Mouse (Mus musculus): ENCODE results near the gene Mrpl45. TPM values are rescaled to one million over a fixed set of nuclear protein-coding genes. Genes with fewer than 3 reads are reported as not detected.

Gene Mrpl45
- polyA plus RNA-seq, 1 experiment from 2014 or later: 46.4 TPM

- no peak overlapping the region for H3K4me3 ChIP-seq (replicated peaks)
- H3K9ac ChIP-seq (replicated peaks): no peak overlapping the region
- H3K27me3 ChIP-seq: peaks cover 14% of the 10 kb centered on the region; the same call in 1 of the 2 replicates
- H3K36me3 ChIP-seq: no peaks in the 10 kb centered on the region
- ATAC-seq: no peak
- no peak overlapping the region for H3K27ac ChIP-seq
- H3K9me3 ChIP-seq: no peaks in the 10 kb centered on the region
- H3K4me1 ChIP-seq (replicated peaks): 0 out of 2 replicates have a peak, but pooled peaks cover 3% of the 10 kb centered on the region
- 53% methylated on average over 21 of the region's 21 CpGs for WGBS
- no peak overlapping the region for H3K4me2 ChIP-seq (replicated peaks)
Observed at GRCm38 (mm10) chr11:97338302-97338976, 22.9 kb downstream of the Mrpl45 start.

- Histone ChIP-seq H3K4me3 (replicated peaks) (no peak overlapping the region), H3K4me2 (replicated peaks) (no peak overlapping the region), H3K27ac (no peak overlapping the region), H3K9me3 (no peaks in the 10 kb centered on the region), H3K27me3 (peaks cover 16% of the 10 kb centered on the region; the same call in 1 of the 2 replicates), H3K36me3 (no peaks in the 10 kb centered on the region), H3K4me1 (replicated peaks) (0 out of 2 replicates have a peak, but pooled peaks cover 3% of the 10 kb centered on the region), H3K9ac (replicated peaks) (no peak overlapping the region)
- no peak for ATAC-seq
- 44% methylated on average over 17 of the region's 17 CpGs for WGBS
Observed at GRCm38 (mm10) chr11:97338977-97339315, 23.4 kb downstream of the Mrpl45 start.

GRCm38 (mm10) chr11:97343175-97343574, 27.7 kb downstream of the Mrpl45 start:
- H3K4me1 ChIP-seq (replicated peaks): 0 out of 2 replicates have a peak, but pooled peaks cover 3% of the 10 kb centered on the region
- ATAC-seq: no peak
- no peak overlapping the region for H3K4me3 ChIP-seq (replicated peaks)
- peaks cover 12% of the 10 kb centered on the region; the same call in 1 of the 2 replicates for H3K27me3 ChIP-seq
- H3K36me3 ChIP-seq: no peaks in the 10 kb centered on the region
- no peak overlapping the region for H3K27ac ChIP-seq
- no peaks in the 10 kb centered on the region for H3K9me3 ChIP-seq
- WGBS: 37% methylated on average over 7 of the region's 8 CpGs
- no peak overlapping the region for H3K4me2 ChIP-seq (replicated peaks)
- no peak overlapping the region for H3K9ac ChIP-seq (replicated peaks)

- Histone ChIP-seq H3K27me3 (peaks cover 8% of the 10 kb centered on the region; the same call in 1 of the 2 replicates), H3K27ac (no peak overlapping the region), H3K36me3 (no peaks in the 10 kb centered on the region), H3K4me2 (replicated peaks) (no peak overlapping the region), H3K9me3 (no peaks in the 10 kb centered on the region), H3K9ac (replicated peaks) (no peak overlapping the region), H3K4me1 (replicated peaks) (0 out of 2 replicates have a peak, but pooled peaks cover 2% of the 10 kb centered on the region), H3K4me3 (replicated peaks) (no peak overlapping the region)
- no peak for ATAC-seq
- 27% methylated on average over 17 of the region's 17 CpGs for WGBS
Observed at GRCm38 (mm10) chr11:97343619-97344018, 28.1 kb downstream of the Mrpl45 start.

- WGBS: 79% methylated on average over 10 of the region's 10 CpGs
- no peak overlapping the region for H3K9ac ChIP-seq (replicated peaks)
- no peak overlapping the region for H3K4me2 ChIP-seq (replicated peaks)
- H3K4me1 ChIP-seq (replicated peaks): peaks cover 10% of the 10 kb centered on the region
- H3K27me3 ChIP-seq: peaks cover 7% of the 10 kb centered on the region; the same call in 1 of the 2 replicates
- H3K9me3 ChIP-seq: no peaks in the 10 kb centered on the region
- no peak overlapping the region for H3K4me3 ChIP-seq (replicated peaks)
- no peaks in the 10 kb centered on the region for H3K36me3 ChIP-seq
- H3K27ac ChIP-seq: no peak overlapping the region
- ATAC-seq: no peak
Observed at GRCm38 (mm10) chr11:97345446-97345845, 29.9 kb downstream of the Mrpl45 start.

GRCm38 (mm10) chr11:97346383-97346782, 30.9 kb downstream of the Mrpl45 start:
- no peak overlapping the region for H3K27ac ChIP-seq
- peaks cover 19% of the 10 kb centered on the region for H3K4me1 ChIP-seq (replicated peaks)
- no peak overlapping the region for H3K4me3 ChIP-seq (replicated peaks)
- H3K36me3 ChIP-seq: no peaks in the 10 kb centered on the region
- peaks cover 7% of the 10 kb centered on the region; the same call in 1 of the 2 replicates for H3K27me3 ChIP-seq
- no peak overlapping the region for H3K9ac ChIP-seq (replicated peaks)
- WGBS: 84% methylated on average over 9 of the region's 9 CpGs
- ATAC-seq: no peak
- no peaks in the 10 kb centered on the region for H3K9me3 ChIP-seq
- H3K4me2 ChIP-seq (replicated peaks): no peak overlapping the region

GRCm38 (mm10) chr11:97347291-97347690, 31.8 kb downstream of the Mrpl45 start:
- Histone ChIP-seq H3K27ac (no peak overlapping the region), H3K9ac (replicated peaks) (no peak overlapping the region), H3K4me3 (replicated peaks) (no peak overlapping the region), H3K36me3 (no peaks in the 10 kb centered on the region), H3K4me1 (replicated peaks) (peaks cover 26% of the 10 kb centered on the region), H3K4me2 (replicated peaks) (no peak overlapping the region), H3K9me3 (no peaks in the 10 kb centered on the region), H3K27me3 (peaks cover 6% of the 10 kb centered on the region; the same call in 1 of the 2 replicates)
- ATAC-seq: no peak
- 88% methylated on average over 9 of the region's 9 CpGs for WGBS

- H3K27ac ChIP-seq: peak overlapping the region; percentile 57
- H3K4me3 ChIP-seq (replicated peaks): no peak overlapping the region
- peaks cover 30% of the 10 kb centered on the region for H3K4me1 ChIP-seq (replicated peaks)
- H3K4me2 ChIP-seq (replicated peaks): peak overlapping the region; percentile 5; the same call in 1 of the 2 replicates
- H3K9me3 ChIP-seq: no peaks in the 10 kb centered on the region
- H3K27me3 ChIP-seq: no peaks in the 10 kb centered on the region
- H3K9ac ChIP-seq (replicated peaks): peak overlapping the region; percentile 20; the same call in 1 of the 2 replicates
- H3K36me3 ChIP-seq: no peaks in the 10 kb centered on the region
- WGBS: 7% methylated on average over 2 of the region's 2 CpGs
- peak; percentile 83 for ATAC-seq
Observed at GRCm38 (mm10) chr11:97350035-97350434, 34.5 kb downstream of the Mrpl45 start.

GRCm38 (mm10) chr11:97352027-97352684, 36.6 kb downstream of the Mrpl45 start, which contains the start of gene Gpr179:
Gene Gpr179, minus strand, starts transcription at chr11:97352077.
- H3K36me3 ChIP-seq: no peaks in the 10 kb centered on the region
- H3K9me3 ChIP-seq: no peaks in the 10 kb centered on the region
- H3K9ac ChIP-seq (replicated peaks): 0 out of 2 replicates have a peak within 1 kb of the TSS, but pooled peaks have one; percentile 41
- 0 out of 2 replicates have a peak, but pooled peaks have one; percentile 17 for ATAC-seq
- H3K27me3 ChIP-seq: no peaks in the 10 kb centered on the region
- H3K4me3 ChIP-seq (replicated peaks): no peak within 1 kb of the TSS
- H3K4me1 ChIP-seq (replicated peaks): peaks cover 30% of the 10 kb centered on the region
- 55% methylated on average over 3 of the region's 3 CpGs for WGBS
- H3K27ac ChIP-seq: no peak within 1 kb of the TSS
- no peak within 1 kb of the TSS for H3K4me2 ChIP-seq (replicated peaks)

- ATAC-seq: no peak
Observed at GRCm38 (mm10) chr11:97352935-97353597, 37.5 kb downstream of the Mrpl45 start.

GRCm38 (mm10) chr11:97354646-97355045, 39.1 kb downstream of the Mrpl45 start:
- no peak overlapping the region for H3K9ac ChIP-seq (replicated peaks)
- H3K4me2 ChIP-seq (replicated peaks): no peak overlapping the region
- no peaks in the 10 kb centered on the region for H3K27me3 ChIP-seq
- H3K27ac ChIP-seq: no peak overlapping the region
- no peak overlapping the region for H3K4me3 ChIP-seq (replicated peaks)
- no peaks in the 10 kb centered on the region for H3K36me3 ChIP-seq
- 85% methylated on average over 2 of the region's 2 CpGs for WGBS
- H3K4me1 ChIP-seq (replicated peaks): peaks cover 27% of the 10 kb centered on the region
- no peaks in the 10 kb centered on the region for H3K9me3 ChIP-seq
- no peak for ATAC-seq

More at GRCm38 (mm10) chr11:97352935-97353597, 37.5 kb downstream of the Mrpl45 start:
- 80% methylated on average over 4 of the region's 4 CpGs for WGBS
- no peak overlapping the region for H3K9ac ChIP-seq (replicated peaks)
- no peak overlapping the region for H3K4me2 ChIP-seq (replicated peaks)
- no peaks in the 10 kb centered on the region for H3K36me3 ChIP-seq
- H3K9me3 ChIP-seq: no peaks in the 10 kb centered on the region
- H3K27me3 ChIP-seq: no peaks in the 10 kb centered on the region
- no peak overlapping the region for H3K4me3 ChIP-seq (replicated peaks)
- H3K27ac ChIP-seq: no peak overlapping the region
- peaks cover 30% of the 10 kb centered on the region for H3K4me1 ChIP-seq (replicated peaks)

GRCm38 (mm10) chr11:97355247-97355646, 39.7 kb downstream of the Mrpl45 start:
- Histone ChIP-seq H3K9me3 (no peaks in the 10 kb centered on the region), H3K4me1 (replicated peaks) (peaks cover 22% of the 10 kb centered on the region), H3K27me3 (no peaks in the 10 kb centered on the region), H3K4me2 (replicated peaks) (no peak overlapping the region), H3K9ac (replicated peaks) (no peak overlapping the region), H3K4me3 (replicated peaks) (no peak overlapping the region), H3K27ac (no peak overlapping the region), H3K36me3 (no peaks in the 10 kb centered on the region)
- 90% methylated on average over 7 of the region's 7 CpGs for WGBS
- ATAC-seq: no peak

All from midbrain, embryonic 13.5 days (tissue).